Mouse (Mus musculus) liver, embryonic 11.5 days (tissue): ENCODE measurements around the gene Rapgef3. TPM values are rescaled to one million over a fixed set of nuclear protein-coding genes. Genes with fewer than 3 reads are reported as not detected.
A peak's percentile ranks its signal among the peaks of the same experiment; 100 is the strongest.

Experiments
- ATAC-seq: fragments of 200-750 bp; cut with Nextera tagmentation; replicated peaks from 2 replicates; pipeline ENCODE4 v1.8.0; 2017; ENCODE audit warnings: moderate number of reproducible peaks, mild to moderate bottlenecking, moderate TSS enrichment, moderate library complexity; ENCODE audit not compliant: low FRiP score
- DNase-seq: peaks from one replicate; pipeline ENCODE4 v3.0.0-alpha.2; 2017; ENCODE audit warnings: low spot score
- H3K27ac ChIP-seq: fragments of 300-500 bp; sonication (generic); 2 replicates; pipeline ENCODE4 v1.5.1; 2014; ENCODE audit warnings: mild to moderate bottlenecking, low read depth, low read length, control low read depth
- H3K27me3 ChIP-seq: fragments of 300-500 bp; sonication (generic); replicated peaks from 2 replicates; pipeline ENCODE4 v1.6.1; 2014; ENCODE audit warnings: low read length, mixed read lengths; ENCODE audit not compliant: control insufficient read depth, insufficient read depth
- H3K36me3 ChIP-seq: fragments of 300-500 bp; sonication (generic); 2 replicates; pipeline ENCODE4 v1.6.1; 2014; ENCODE audit warnings: mild to moderate bottlenecking, low read length, moderate library complexity, mixed read lengths; ENCODE audit not compliant: control insufficient read depth, insufficient read depth
- H3K4me1 ChIP-seq: fragments of 300-500 bp; sonication (generic); replicated peaks from 2 replicates; pipeline ENCODE4 v1.6.1; 2014; ENCODE audit warnings: low read length, mixed read lengths; ENCODE audit not compliant: control insufficient read depth, insufficient read depth
- H3K4me2 ChIP-seq: fragments of 300-500 bp; sonication (generic); 2 replicates; pipeline ENCODE4 v1.6.1; 2014; ENCODE audit warnings: mild to moderate bottlenecking, control low read depth, moderate library complexity
- H3K4me3 ChIP-seq: fragments of 300-500 bp; sonication (generic); 2 replicates; pipeline ENCODE4 v1.5.1; 2014; ENCODE audit warnings: low read depth, low read length, control low read depth
- H3K9ac ChIP-seq: fragments of 300-500 bp; sonication (generic); 2 replicates; pipeline ENCODE4 v1.6.1; 2014; ENCODE audit warnings: low read depth, low read length, control low read depth
- H3K9me3 ChIP-seq: fragments of 300-500 bp; sonication (generic); 2 replicates; pipeline ENCODE4 v1.6.1; 2016; ENCODE audit warnings: low read length, inconsistent platforms, mixed read lengths; ENCODE audit not compliant: control insufficient read depth
- WGBS: fragments of 180-500 bp; shearing (Covaris S2); extraction: QIAGEN DNeasy Blood & Tissue Kit; methylation state at CpG from one replicate; pipeline ENCODE4 v1.1.7; 2014; 5-methylcytosine and 5-hydroxymethylcytosine counted together
- polyA plus RNA-seq: library from polyadenylated mRNA; unstranded; fragments of >200 nt; fragmentation: Nextera tagmentation; extraction: Ambion mirVana; gene quantifications from 2 replicates; pipeline ENCODE4 v1.2.1, GENCODE M21; 2014

Rapgef3 gene
- polyA plus RNA-seq, 1 experiment from 2014 or later = 4.1 TPM

GRCm38 (mm10) chr15:97712546-97712945, 55.2 kb downstream of the Rapgef3 start:
- Histone ChIP-seq H3K27ac (no peak overlapping the region), H3K4me2 (no peak overlapping the region), H3K36me3 (no peaks in the 10 kb centered on the region), H3K4me1 (no peaks in the 10 kb centered on the region), H3K4me3 (no peak overlapping the region), H3K9ac (no peak overlapping the region), H3K9me3 (no peaks in the 10 kb centered on the region), H3K27me3 (no peaks in the 10 kb centered on the region; the same call in 1 of the 2 replicates)
- no peak for DNase-seq
- no peak for ATAC-seq
- WGBS = 66% methylated on average over 6 of the region's 6 CpGs

- H3K4me1 ChIP-seq = peaks cover 3% of the 10 kb centered on the region; the same call in 1 of the 2 replicates
- H3K4me3 ChIP-seq = no peak overlapping the region
- H3K4me2 ChIP-seq = no peak overlapping the region
- WGBS = 77% methylated on average over 6 of the region's 6 CpGs
- H3K36me3 ChIP-seq = no peaks in the 10 kb centered on the region
- H3K9me3 ChIP-seq = no peaks in the 10 kb centered on the region
- H3K27me3 ChIP-seq = no peaks in the 10 kb centered on the region; the same call in 1 of the 2 replicates
- no peak for ATAC-seq
- no peak overlapping the region for H3K27ac ChIP-seq
- no peak for DNase-seq
- no peak overlapping the region for H3K9ac ChIP-seq
Measured at GRCm38 (mm10) chr15:97710906-97711305, 56.9 kb downstream of the Rapgef3 start.

- ATAC-seq (peak; percentile 95), DNase-seq (peak; percentile 82)
- no peaks in the 10 kb centered on the region for H3K9me3 ChIP-seq
- peak within 1 kb of the TSS; percentile 92 for H3K9ac ChIP-seq
- peaks cover 11% of the 10 kb centered on the region; the same call in 1 of the 2 replicates for H3K36me3 ChIP-seq
- H3K4me1 ChIP-seq = peaks cover 6% of the 10 kb centered on the region
- H3K4me2 ChIP-seq = peak within 1 kb of the TSS; percentile 87
- no peaks in the 10 kb centered on the region for H3K27me3 ChIP-seq
- peak within 1 kb of the TSS; percentile 53 for H3K27ac ChIP-seq
- peak within 1 kb of the TSS; percentile 94 for H3K4me3 ChIP-seq
- WGBS = under 1% methylated on average over 71 of the region's 71 CpGs
Measured at GRCm38 (mm10) chr15:97705211-97706050, 62.3 kb downstream of the Rapgef3 start, which contains the start of gene Rpap3. TSS of gene Rpap3 (minus strand) at chr15:97705825.

- H3K9ac ChIP-seq = no peak overlapping the region
Measured at GRCm38 (mm10) chr15:97696616-97697015, 71.2 kb downstream of the Rapgef3 start.

More at GRCm38 (mm10) chr15:97696616-97697015, 71.2 kb downstream of the Rapgef3 start:
- Histone ChIP-seq H3K9me3 (no peaks in the 10 kb centered on the region), H3K27ac (no peak overlapping the region), H3K36me3 (peaks cover 36% of the 10 kb centered on the region), H3K4me1 (no peaks in the 10 kb centered on the region), H3K4me3 (no peak overlapping the region), H3K4me2 (no peak overlapping the region), H3K27me3 (no peaks in the 10 kb centered on the region)
- no peak for ATAC-seq
- DNase-seq = no peak
- 88% methylated on average over 10 of the region's 10 CpGs for WGBS

Other genes with a start within 250 kb of the Rapgef3 start
- gene Rpap3, start 62.1 kb downstream of the Rapgef3 start, polyA plus RNA-seq = 35.5 and 41.4 TPM in 2 replicates
- gene Endou, start 36.6 kb downstream of the Rapgef3 start, polyA plus RNA-seq = not detected in 2 replicates
- 55.0 and 62.1 TPM in 2 replicates for gene Slc48a1, start 10.5 kb upstream of the Rapgef3 start, polyA plus RNA-seq
- gene Hdac7, start 76.5 kb upstream of the Rapgef3 start, polyA plus RNA-seq = 28.1 and 33.5 TPM in 2 replicates
- 0.96 and 1.2 TPM in 2 replicates for gene Vdr, start 142.7 kb upstream of the Rapgef3 start, polyA plus RNA-seq
- 25.7 and 28.0 TPM in 2 replicates for gene Tmem106c, start 196.2 kb upstream of the Rapgef3 start, polyA plus RNA-seq
- gene Col2a1, start 236.7 kb upstream of the Rapgef3 start, polyA plus RNA-seq = 6.5 and 7.0 TPM in 2 replicates